Mouse (Mus musculus) MEL (cell line): ENCODE measurements around the gene Fmo5. TPM values are rescaled to one million over a fixed set of nuclear protein-coding genes. Genes with fewer than 3 reads are reported as not detected.

ENCODE experiments used
- DNase-seq: peaks from one replicate; pipeline ENCODE4 v3.0.0; 2011; ENCODE audit warnings: low read depth, low spot score
- H3K27ac ChIP-seq: 2 replicates; pipeline ENCODE4 v1.5.1; 2012; ENCODE audit warnings: low read depth, mild to moderate bottlenecking, control low read depth, low read length, moderate library complexity; ENCODE audit not compliant: control insufficient read depth
- H3K27me3 ChIP-seq, 2 experiments: fragments of 150-350 bp in 1 of 2; sonication (generic) in 1 of 2; 2 replicates each; pipeline ENCODE4 v1.6.1; 2012; ENCODE audit warnings: low read length in 2 of 2, mild to moderate bottlenecking in 2 of 2, improper control_type of control experiment in 1 of 2, moderate library complexity in 1 of 2; ENCODE audit not compliant: insufficient read depth in 2 of 2, control insufficient read depth in 1 of 2
- H3K36me3 ChIP-seq, 2 experiments: 2 replicates each; pipeline ENCODE4 v1.6.1; 2012 to 2014; ENCODE audit warnings: low read length in 2 of 2, improper control_type of control experiment in 1 of 2, inconsistent platforms in 1 of 2, mild to moderate bottlenecking in 1 of 2; ENCODE audit not compliant: insufficient read depth in 2 of 2, control insufficient read depth in 1 of 2
- H3K4me1 ChIP-seq, 2 experiments: fragments of 150-350 bp in 1 of 2; sonication (generic) in 1 of 2; 2 replicates each; pipeline ENCODE4 v1.6.1; 2012; ENCODE audit warnings: low read length in 2 of 2, improper control_type of control experiment in 1 of 2, mild to moderate bottlenecking in 1 of 2; ENCODE audit not compliant: insufficient read depth in 2 of 2, control insufficient read depth in 1 of 2
- H3K4me3 ChIP-seq, 2 experiments: fragments of 150-350 bp in 1 of 2; sonication (generic) in 1 of 2; 2 replicates each; pipeline ENCODE4 v1.5.1; 2012; ENCODE audit warnings: low read depth in 2 of 2, low read length in 2 of 2, mild to moderate bottlenecking in 2 of 2, moderate library complexity in 2 of 2, control low read depth in 1 of 2, improper control_type of control experiment in 1 of 2; ENCODE audit not compliant: control insufficient read depth in 1 of 2, insufficient read depth in 1 of 2
- H3K79me2 ChIP-seq: 2 replicates; pipeline ENCODE4 v1.6.1; 2012; ENCODE audit warnings: mild to moderate bottlenecking, low read length, moderate library complexity; ENCODE audit not compliant: control insufficient read depth, poor library complexity, insufficient read depth
- H3K9ac ChIP-seq: 2 replicates; pipeline ENCODE4 v1.6.1; 2012; ENCODE audit warnings: low read depth, mild to moderate bottlenecking, control low read depth, low read length, moderate library complexity; ENCODE audit not compliant: control insufficient read depth, poor library complexity, severe bottlenecking
- H3K9me3 ChIP-seq: fragments of 150-350 bp; sonication (generic); replicated peaks from 2 replicates; pipeline ENCODE4 v1.6.1; 2012; ENCODE audit warnings: mild to moderate bottlenecking, low read length, improper control_type of control experiment, moderate library complexity; ENCODE audit not compliant: insufficient read depth
- BHLHE40 ChIP-seq: IDR thresholded peaks from 2 replicates; pipeline ENCODE4 v1.6.1; 2012; ENCODE audit warnings: low read depth, mild to moderate bottlenecking, inconsistent platforms, low read length, improper control_type of control experiment, borderline replicate concordance
- CHD1 ChIP-seq: IDR thresholded peaks from 2 replicates; pipeline ENCODE4 v1.6.1; 2012; ENCODE audit warnings: low read depth, mild to moderate bottlenecking, inconsistent platforms, low read length, improper control_type of control experiment
- E2F4 ChIP-seq: IDR thresholded peaks from 2 replicates; pipeline ENCODE4 v1.6.1; 2011; ENCODE audit warnings: low read depth, low read length, improper control_type of control experiment, borderline replicate concordance
- ELF1 ChIP-seq: IDR thresholded peaks from 2 replicates; pipeline ENCODE4 v1.6.1; 2014; ENCODE audit warnings: low read depth, mild to moderate bottlenecking, inconsistent platforms, low read length, improper control_type of control experiment, moderate library complexity
- EP300 ChIP-seq, 2 experiments: IDR thresholded peaks; 2 replicates each; pipeline ENCODE4 v1.6.1; 2011; ENCODE audit warnings: improper control_type of control experiment in 2 of 2, low read length in 2 of 2, low read depth in 1 of 2, mild to moderate bottlenecking in 1 of 2
- ETS1 ChIP-seq: IDR thresholded peaks from 2 replicates; pipeline ENCODE4 v1.6.1; 2012; ENCODE audit warnings: low read depth, mild to moderate bottlenecking, inconsistent platforms, low read length, improper control_type of control experiment, moderate library complexity
- GABPA ChIP-seq: IDR thresholded peaks from 2 replicates; pipeline ENCODE4 v1.6.1; 2012; ENCODE audit warnings: low read depth, mild to moderate bottlenecking, inconsistent platforms, low read length, improper control_type of control experiment, moderate library complexity
- GATA1 ChIP-seq: IDR thresholded peaks from 2 replicates; pipeline ENCODE4 v1.6.1; 2011; ENCODE audit warnings: low read depth, low read length, improper control_type of control experiment
- HCFC1 ChIP-seq: IDR thresholded peaks from 2 replicates; pipeline ENCODE4 v1.6.1; 2012; ENCODE audit warnings: low read depth, mild to moderate bottlenecking, inconsistent platforms, low read length, improper control_type of control experiment, moderate library complexity
- KAT2A ChIP-seq: conservative IDR thresholded peaks from 2 replicates; pipeline ENCODE4 v1.6.1; 2012; ENCODE audit warnings: low read depth, low read length, improper control_type of control experiment, inconsistent platforms
- MAX ChIP-seq: IDR thresholded peaks from 2 replicates; pipeline ENCODE4 v1.6.1; 2011; ENCODE audit warnings: low read length, improper control_type of control experiment
- MAZ ChIP-seq: IDR thresholded peaks from 2 replicates; pipeline ENCODE4 v1.6.1; 2012; ENCODE audit warnings: low read depth, mild to moderate bottlenecking, inconsistent platforms, low read length, improper control_type of control experiment
- MXI1 ChIP-seq: IDR thresholded peaks from 2 replicates; pipeline ENCODE4 v1.6.1; 2011; ENCODE audit warnings: mild to moderate bottlenecking, low read depth, low read length, improper control_type of control experiment
- MYC ChIP-seq: IDR thresholded peaks from 2 replicates; pipeline ENCODE4 v1.6.1; 2011; ENCODE audit warnings: low read depth, mild to moderate bottlenecking, low read length, improper control_type of control experiment, moderate library complexity
- NELFE ChIP-seq: IDR thresholded peaks from 2 replicates; pipeline ENCODE4 v1.6.1; 2011; ENCODE audit warnings: low read depth, low read length, improper control_type of control experiment
- NRF1 ChIP-seq: IDR thresholded peaks from 2 replicates; pipeline ENCODE4 v1.6.1; 2014; ENCODE audit warnings: low read depth, mild to moderate bottlenecking, inconsistent platforms, low read length, improper control_type of control experiment, moderate library complexity; ENCODE audit not compliant: poor library complexity, insufficient read depth, severe bottlenecking
- POLR2A ChIP-seq, 2 experiments: IDR thresholded peaks; 2 replicates each; pipeline ENCODE4 v1.6.1; 2011 to 2012; ENCODE audit warnings: low read length in 2 of 2, mild to moderate bottlenecking in 2 of 2, control low read depth in 1 of 2, improper control_type of control experiment in 1 of 2, low read depth in 1 of 2, moderate library complexity in 1 of 2; ENCODE audit not compliant: control insufficient read depth in 1 of 2, insufficient read depth in 1 of 2, poor library complexity in 1 of 2
- POLR2AphosphoS2 ChIP-seq: IDR thresholded peaks from 2 replicates; pipeline ENCODE4 v1.6.1; 2011; ENCODE audit warnings: low read length, improper control_type of control experiment
- POLR2AphosphoS5 ChIP-seq: IDR thresholded peaks from 2 replicates; pipeline ENCODE4 v1.6.1; 2012; ENCODE audit warnings: low read depth, borderline replicate concordance, mild to moderate bottlenecking, inconsistent platforms, low read length, moderate library complexity, mixed read lengths
- RAD21 ChIP-seq: IDR thresholded peaks from 2 replicates; pipeline ENCODE4 v1.6.1; 2011; ENCODE audit warnings: mild to moderate bottlenecking, low read depth, low read length, improper control_type of control experiment
- RCOR1 ChIP-seq: IDR thresholded peaks from 2 replicates; pipeline ENCODE4 v1.6.1; 2012; ENCODE audit warnings: low read depth, mild to moderate bottlenecking, inconsistent platforms, low read length, improper control_type of control experiment
- SIN3A ChIP-seq: IDR thresholded peaks from 2 replicates; pipeline ENCODE4 v1.6.1; 2012; ENCODE audit warnings: low read length, improper control_type of control experiment, inconsistent platforms
- TAL1 ChIP-seq: IDR thresholded peaks from 2 replicates; pipeline ENCODE4 v1.6.1; 2012; ENCODE audit warnings: mild to moderate bottlenecking, inconsistent platforms, low read length, moderate library complexity, mixed read lengths
- TBP ChIP-seq: IDR thresholded peaks from 2 replicates; pipeline ENCODE4 v1.8.0; 2011; ENCODE audit warnings: low read depth, low read length, improper control_type of control experiment
- TCF12 ChIP-seq: IDR thresholded peaks from 2 replicates; pipeline ENCODE4 v1.6.1; 2014; ENCODE audit warnings: low read depth, mild to moderate bottlenecking, inconsistent platforms, low read length, improper control_type of control experiment, moderate library complexity
- UBTF ChIP-seq: IDR thresholded peaks from 2 replicates; pipeline ENCODE4 v1.6.1; 2012; ENCODE audit warnings: low read depth, mild to moderate bottlenecking, inconsistent platforms, low read length, improper control_type of control experiment, moderate library complexity, borderline replicate concordance; ENCODE audit not compliant: insufficient read depth
- USF1 ChIP-seq: IDR thresholded peaks from 2 replicates; pipeline ENCODE4 v1.6.1; 2014; ENCODE audit warnings: low read depth, mild to moderate bottlenecking, inconsistent platforms, low read length, improper control_type of control experiment, moderate library complexity
- USF2 ChIP-seq, 2 experiments: IDR thresholded peaks; 2 replicates each; pipeline ENCODE4 v1.6.1; 2011 to 2012; ENCODE audit warnings: improper control_type of control experiment in 2 of 2, low read length in 2 of 2, borderline replicate concordance in 1 of 2, inconsistent platforms in 1 of 2, low read depth in 1 of 2, mild to moderate bottlenecking in 1 of 2; ENCODE audit not compliant: insufficient read depth in 1 of 2
- ZKSCAN1 ChIP-seq: IDR thresholded peaks from 2 replicates; pipeline ENCODE4 v1.6.1; 2012; ENCODE audit warnings: low read depth, mild to moderate bottlenecking, inconsistent platforms, low read length, improper control_type of control experiment, moderate library complexity
- ZMIZ1 ChIP-seq: IDR thresholded peaks from 2 replicates; pipeline ENCODE4 v1.6.1; 2012; ENCODE audit warnings: low read depth, mild to moderate bottlenecking, inconsistent platforms, low read length, improper control_type of control experiment, moderate library complexity
- polyA plus RNA-seq, 2 experiments: library from polyadenylated mRNA; stranded (reverse) in 1 of 2; unstranded in 1 of 2; fragments of >175 nt in 1 of 2; fragments of >200 nt in 1 of 2; gene quantifications; 2 replicates each; pipeline versions ENCODE4 v1.2.1 to v1.2.4; 2012; ENCODE audit warnings: low replicate concordance in 2 of 2, low read depth in 1 of 2; ENCODE audit not compliant: insufficient read length in 2 of 2, insufficient read depth in 1 of 2, missing spikeins in 1 of 2
- total RNA-seq: library from RNA; depleted of rRNA; stranded (reverse); fragments of 300-350 nt; gene quantifications from 2 replicates; pipeline ENCODE4 v1.2.3, GENCODE M21; 2012

Gene Fmo5
- total and polyA plus RNA-seq, 3 experiments, result 0.12 to 0.39 TPM; not detected in 1

- TF ChIP-seq POLR2AphosphoS5 (no peak), NELFE (no peak), TAL1 (no peak), ETS1 (peak; percentile 47; the same call in 1 of the 2 replicates), RCOR1 (0 out of 2 replicates have a peak, but pooled peaks have one; percentile 30), TBP (0 out of 2 replicates have a peak, but pooled peaks have one; percentile 51), ZKSCAN1 (no peak), NRF1 (no peak), E2F4 (no peak), CHD1 (peak; percentile 92; the same call in 1 of the 2 replicates), BHLHE40 (peak; percentile 89; the same call in 1 of the 2 replicates), ELF1 (no peak), GABPA (no peak)
Observed at GRCm38 (mm10) chr3:97609201-97609844, 19.3 kb upstream of the Fmo5 start (continued).

- Histone ChIP-seq H3K79me2 (peaks cover 29% of the 10 kb centered on the region), H3K27ac (peak within 1 kb of the TSS; percentile 80), H3K4me1 (peaks cover 4 to 11% of the 10 kb centered on the region in 2 experiments), H3K27me3 (no peaks in the 10 kb centered on the region), H3K9me3 (no peaks in the 10 kb centered on the region), H3K9ac (peak within 1 kb of the TSS; percentile 84), H3K4me3 (peak within 1 kb of the TSS; percentile 68 to 84), H3K36me3 (peaks cover 0 to 14% of the 10 kb centered on the region in 2 experiments; a peak in 2 of 4 replicates)
- DNase-seq, result peak; percentile 98
- TF ChIP-seq BHLHE40, result peak; percentile 52; the same call in 1 of the 2 replicates
- TF ChIP-seq SIN3A, result peak; percentile 90
- peak; percentile 58 for TF ChIP-seq RAD21
- TF ChIP-seq GATA1, result peak; percentile 17; the same call in 1 of the 2 replicates
- TF ChIP-seq RCOR1, result peak; percentile 61; the same call in 1 of the 2 replicates
- TF ChIP-seq MAZ, result peak; percentile 46; the same call in 1 of the 2 replicates
- TF ChIP-seq EP300 (IDR thresholded peaks at IDR 0.05; ENCODE audit: low read depth in 1 of 2, low read length in 2 of 2), result peak in 1 of 2 experiments; percentile 25; a peak in 1 of 4 replicates
- no peak for TF ChIP-seq ZKSCAN1
- peak; percentile 95 for TF ChIP-seq POLR2AphosphoS2
- TF ChIP-seq MAX, result peak; percentile 96
- TF ChIP-seq CHD1, result no peak
- peak; percentile 73 for TF ChIP-seq NRF1
- TF ChIP-seq KAT2A, result no peak
- TF ChIP-seq MYC, result peak; percentile 98
- peak; percentile 89 for TF ChIP-seq MXI1
- TF ChIP-seq USF1, result no peak
- TF ChIP-seq GABPA, result no peak
- peak; percentile 85 for TF ChIP-seq HCFC1
- peak; percentile 95 for TF ChIP-seq NELFE
- TF ChIP-seq ELF1, result peak; percentile 94
- peak; percentile 85 for TF ChIP-seq ZMIZ1
- TF ChIP-seq POLR2A (IDR thresholded peaks at IDR 0.05; ENCODE audit: control insufficient read depth in 1 of 2, insufficient read depth in 1 of 2, low read depth in 1 of 2, low read length in 2 of 2, poor library complexity in 1 of 2), result peak; percentile 97 to 99
- TF ChIP-seq POLR2AphosphoS5, result no peak; the same call in 1 of the 2 replicates
- TF ChIP-seq TCF12, result peak; percentile 75
- TF ChIP-seq UBTF, result no peak
- TF ChIP-seq USF2 (IDR thresholded peaks at IDR 0.05; ENCODE audit: borderline replicate concordance in 1 of 2, insufficient read depth in 1 of 2, low read depth in 1 of 2, low read length in 2 of 2), result no peak
- TF ChIP-seq E2F4, result peak; percentile 87; the same call in 1 of the 2 replicates
Observed at GRCm38 (mm10) chr3:97609845-97610410, 18.7 kb upstream of the Fmo5 start, which contains the start of gene Chd1l. Gene Chd1l (minus strand): TSS chr3:97610203.
